Mouse (Mus musculus): ENCODE measurements at regions not wholly inside any gene's neighbourhood (a gene's known extent, or its start where the extent isn't known, plus 50 kb on each side); places are given as distances from the start of the nearest gene placed in this dataset.

- DNase-seq, result no peak
Measured at GRCm38 (mm10) chr13:38753722-38754121, 94.9 kb upstream of the Eef1e1 start.

- no peak for DNase-seq
Measured at GRCm38 (mm10) chr13:38751876-38752275, 93.0 kb upstream of the Eef1e1 start.

GRCm38 (mm10) chr13:38740066-38740465 is 81.2 kb upstream of the Eef1e1 start:
- no peak for DNase-seq

GRCm38 (mm10) chr13:38736361-38737035 is 77.6 kb upstream of the Eef1e1 start:
- no peak for DNase-seq

- no peak for DNase-seq
Measured at GRCm38 (mm10) chr13:38735294-38735693, 76.4 kb upstream of the Eef1e1 start.

- no peak for DNase-seq
Measured at GRCm38 (mm10) chr13:38733246-38733645, 74.4 kb upstream of the Eef1e1 start.

GRCm38 (mm10) chr13:38725452-38725851 is 66.6 kb upstream of the Eef1e1 start:
- no peak for DNase-seq

- no peak for DNase-seq
Measured at GRCm38 (mm10) chr13:38721166-38721565, 62.3 kb upstream of the Eef1e1 start.

GRCm38 (mm10) chr13:38714838-38715237 is 56.0 kb upstream of the Eef1e1 start:
- DNase-seq, result no peak

Measured in adrenal gland, postnatal 14 days (tissue).